Mouse (Mus musculus) liver, embryonic 13.5 days (tissue): ENCODE results near the gene Tbc1d1. TPM values are rescaled to one million over a fixed set of nuclear protein-coding genes. Genes with fewer than 3 reads are reported as not detected.

Experiments
- ATAC-seq: fragments of 200-750 bp; cut with Nextera tagmentation; 2 replicates; pipeline ENCODE4 v1.8.0; 2017; ENCODE audit warnings: low read depth, mild to moderate bottlenecking, moderate number of reproducible peaks, moderate library complexity
- DNase-seq: peaks from one replicate; pipeline ENCODE4 v3.0.0; 2022
- H3K27ac ChIP-seq: fragments of 300-500 bp; sonication (generic); 2 replicates; pipeline ENCODE4 v1.5.1; 2015; ENCODE audit warnings: moderate library complexity, mild to moderate bottlenecking, inconsistent platforms
- H3K27me3 ChIP-seq: fragments of 300-500 bp; sonication (generic); 2 replicates; pipeline ENCODE4 v1.6.1; 2015; ENCODE audit warnings: mild to moderate bottlenecking, inconsistent platforms
- H3K36me3 ChIP-seq: fragments of 300-500 bp; sonication (generic); 2 replicates; pipeline ENCODE4 v1.6.1; 2015; ENCODE audit warnings: mild to moderate bottlenecking, inconsistent platforms
- H3K4me1 ChIP-seq: fragments of 300-500 bp; sonication (generic); replicated peaks from 2 replicates; pipeline ENCODE4 v1.6.1; 2015; ENCODE audit warnings: inconsistent platforms
- H3K4me2 ChIP-seq: fragments of 300-500 bp; sonication (generic); 2 replicates; pipeline ENCODE4 v1.6.1; 2015; ENCODE audit warnings: inconsistent platforms, mild to moderate bottlenecking, moderate library complexity
- H3K4me3 ChIP-seq: fragments of 300-500 bp; sonication (generic); replicated peaks from 2 replicates; pipeline ENCODE4 v1.5.1; 2015; ENCODE audit warnings: mild to moderate bottlenecking, inconsistent platforms
- H3K9ac ChIP-seq: fragments of 300-500 bp; sonication (generic); 2 replicates; pipeline ENCODE4 v1.6.1; 2015; ENCODE audit warnings: mild to moderate bottlenecking, inconsistent platforms
- H3K9me3 ChIP-seq: fragments of 300-500 bp; sonication (generic); replicated peaks from 2 replicates; pipeline ENCODE4 v1.6.1; 2016; ENCODE audit warnings: inconsistent platforms
- WGBS: fragments of 180-500 bp; shearing (Covaris S2); methylation state at CpG from one replicate; pipeline ENCODE4 v1.1.7; 2015; ENCODE audit not compliant: insufficient replicate concordance; 5-methylcytosine and 5-hydroxymethylcytosine counted together
- polyA plus RNA-seq: library from polyadenylated mRNA; unstranded; fragments of >200 nt; fragmentation: Nextera tagmentation; extraction: Ambion mirVana; gene quantifications from 2 replicates; pipeline ENCODE4 v1.2.1, GENCODE M21; 2015

Tbc1d1 gene
- polyA plus RNA-seq, 1 experiment from 2014 or later: 7.0 TPM

GRCm38 (mm10) chr5:64241867-64242266 is 85.8 kb downstream of the Tbc1d1 start:
- no peak for DNase-seq
- Histone ChIP-seq H3K4me1 (peaks cover 71% of the 10 kb centered on the region), H3K4me3 (no peak overlapping the region), H3K27me3 (no peaks in the 10 kb centered on the region), H3K36me3 (no peaks in the 10 kb centered on the region), H3K27ac (no peak overlapping the region), H3K9ac (no peak overlapping the region), H3K4me2 (no peak overlapping the region), H3K9me3 (no peaks in the 10 kb centered on the region)
- ATAC-seq: no peak
- 80% methylated on average over 8 of the region's 8 CpGs for WGBS

- H3K4me2 ChIP-seq: no peak overlapping the region
- no peak overlapping the region for H3K4me3 ChIP-seq
- peaks cover 61% of the 10 kb centered on the region for H3K4me1 ChIP-seq
- 33% methylated on average over 9 of the region's 9 CpGs for WGBS
- no peak overlapping the region for H3K27ac ChIP-seq
- H3K9me3 ChIP-seq: no peaks in the 10 kb centered on the region
- H3K36me3 ChIP-seq: no peaks in the 10 kb centered on the region
- no peaks in the 10 kb centered on the region for H3K27me3 ChIP-seq
- no peak for DNase-seq
- 0 out of 2 replicates have a peak, but pooled peaks have one; percentile 13 for ATAC-seq
- H3K9ac ChIP-seq: no peak overlapping the region
Observed at GRCm38 (mm10) chr5:64242795-64243455, 86.8 kb downstream of the Tbc1d1 start.

- Histone ChIP-seq H3K4me3 (no peak overlapping the region), H3K27me3 (no peaks in the 10 kb centered on the region), H3K4me1 (peaks cover 55% of the 10 kb centered on the region), H3K9me3 (no peaks in the 10 kb centered on the region), H3K36me3 (no peaks in the 10 kb centered on the region), H3K9ac (no peak overlapping the region), H3K4me2 (no peak overlapping the region), H3K27ac (no peak overlapping the region)
- DNase-seq (no peak), ATAC-seq (no peak; the same call in 1 of the 2 replicates)
- WGBS: 37% methylated on average over 6 of the region's 6 CpGs
Observed at GRCm38 (mm10) chr5:64243666-64244065, 87.6 kb downstream of the Tbc1d1 start.

- H3K4me1 ChIP-seq: peaks cover 50% of the 10 kb centered on the region
- H3K27ac ChIP-seq: 0 out of 2 replicates have a peak overlapping the region, but pooled peaks have one; percentile 16
- no peaks in the 10 kb centered on the region for H3K27me3 ChIP-seq
- no peaks in the 10 kb centered on the region for H3K36me3 ChIP-seq
- no peak overlapping the region for H3K4me2 ChIP-seq
- ATAC-seq (no peak), DNase-seq (no peak)
- WGBS: 26% methylated on average over 3 of the region's 3 CpGs
- no peak overlapping the region for H3K9ac ChIP-seq
- H3K4me3 ChIP-seq: no peak overlapping the region
- H3K9me3 ChIP-seq: no peaks in the 10 kb centered on the region
Observed at GRCm38 (mm10) chr5:64244283-64244682, 88.2 kb downstream of the Tbc1d1 start.

GRCm38 (mm10) chr5:64244745-64245144 is 88.6 kb downstream of the Tbc1d1 start:
- ATAC-seq (peak; percentile 8; the same call in 1 of the 2 replicates), DNase-seq (no peak)
- Histone ChIP-seq H3K4me2 (no peak overlapping the region), H3K9ac (no peak overlapping the region), H3K4me3 (no peak overlapping the region), H3K36me3 (no peaks in the 10 kb centered on the region), H3K9me3 (no peaks in the 10 kb centered on the region), H3K27ac (0 out of 2 replicates have a peak overlapping the region, but pooled peaks have one; percentile 16), H3K4me1 (peaks cover 46% of the 10 kb centered on the region), H3K27me3 (no peaks in the 10 kb centered on the region)
- 69% methylated on average over 5 of the region's 5 CpGs for WGBS

GRCm38 (mm10) chr5:64251435-64251834 is 95.3 kb downstream of the Tbc1d1 start:
- no peaks in the 10 kb centered on the region for H3K27me3 ChIP-seq
- H3K4me3 ChIP-seq: no peak overlapping the region
- H3K9ac ChIP-seq: no peak overlapping the region
- no peaks in the 10 kb centered on the region for H3K9me3 ChIP-seq
- H3K27ac ChIP-seq: peak overlapping the region; percentile 25; the same call in 1 of the 2 replicates
- ATAC-seq (peak; percentile 75), DNase-seq (peak; percentile 19)
- WGBS: 9% methylated on average over 5 of the region's 5 CpGs
- H3K4me1 ChIP-seq: peaks cover 26% of the 10 kb centered on the region
- no peaks in the 10 kb centered on the region for H3K36me3 ChIP-seq
- H3K4me2 ChIP-seq: peak overlapping the region; percentile 29

- Histone ChIP-seq H3K36me3 (peaks cover 15% of the 10 kb centered on the region; the same call in 1 of the 2 replicates), H3K4me3 (no peak overlapping the region), H3K4me1 (peaks cover 26% of the 10 kb centered on the region), H3K9ac (no peak overlapping the region), H3K27ac (no peak overlapping the region), H3K27me3 (no peaks in the 10 kb centered on the region), H3K4me2 (0 out of 2 replicates have a peak overlapping the region, but pooled peaks have one; percentile 0), H3K9me3 (no peaks in the 10 kb centered on the region)
- 60% methylated on average over 3 of the region's 3 CpGs for WGBS
- no peak for ATAC-seq
- DNase-seq: no peak
Observed at GRCm38 (mm10) chr5:64254278-64254677, 98.2 kb downstream of the Tbc1d1 start.

GRCm38 (mm10) chr5:64254988-64255387 is 98.9 kb downstream of the Tbc1d1 start:
- H3K27me3 ChIP-seq: no peaks in the 10 kb centered on the region
- H3K9ac ChIP-seq: no peak overlapping the region
- H3K4me2 ChIP-seq: no peak overlapping the region
- peaks cover 26% of the 10 kb centered on the region for H3K4me1 ChIP-seq
- no peaks in the 10 kb centered on the region for H3K9me3 ChIP-seq
- peaks cover 15% of the 10 kb centered on the region; the same call in 1 of the 2 replicates for H3K36me3 ChIP-seq
- WGBS: 67% methylated on average over 6 of the region's 6 CpGs
- no peak for ATAC-seq
- H3K27ac ChIP-seq: no peak overlapping the region
- H3K4me3 ChIP-seq: no peak overlapping the region
- DNase-seq: no peak

- DNase-seq (no peak), ATAC-seq (no peak)
- no peaks in the 10 kb centered on the region for H3K27me3 ChIP-seq
- no peak overlapping the region for H3K27ac ChIP-seq
- no peak overlapping the region for H3K4me2 ChIP-seq
- H3K4me3 ChIP-seq: no peak overlapping the region
- no peaks in the 10 kb centered on the region for H3K9me3 ChIP-seq
- 81% methylated on average over 11 of the region's 11 CpGs for WGBS
- peaks cover 3% of the 10 kb centered on the region; the same call in 1 of the 2 replicates for H3K36me3 ChIP-seq
- H3K4me1 ChIP-seq: 0 out of 2 replicates have a peak, but pooled peaks cover 3% of the 10 kb centered on the region
- no peak overlapping the region for H3K9ac ChIP-seq
Observed at GRCm38 (mm10) chr5:64263348-64263747, 107.2 kb downstream of the Tbc1d1 start.

GRCm38 (mm10) chr5:64263898-64264478 is 107.9 kb downstream of the Tbc1d1 start:
- ATAC-seq (no peak), DNase-seq (no peak)
- Histone ChIP-seq H3K4me3 (no peak overlapping the region), H3K4me2 (no peak overlapping the region), H3K4me1 (0 out of 2 replicates have a peak, but pooled peaks cover 3% of the 10 kb centered on the region), H3K27ac (no peak overlapping the region), H3K9me3 (no peaks in the 10 kb centered on the region), H3K27me3 (no peaks in the 10 kb centered on the region), H3K36me3 (no peaks in the 10 kb centered on the region), H3K9ac (no peak overlapping the region)
- 69% methylated on average over 13 of the region's 13 CpGs for WGBS

GRCm38 (mm10) chr5:64265145-64265544 is 109.0 kb downstream of the Tbc1d1 start:
- 18% methylated on average over 3 of the region's 3 CpGs for WGBS
- Histone ChIP-seq H3K36me3 (no peaks in the 10 kb centered on the region), H3K27me3 (no peaks in the 10 kb centered on the region), H3K4me1 (0 out of 2 replicates have a peak, but pooled peaks cover 3% of the 10 kb centered on the region), H3K27ac (no peak overlapping the region), H3K4me3 (no peak overlapping the region), H3K4me2 (no peak overlapping the region), H3K9ac (no peak overlapping the region), H3K9me3 (no peaks in the 10 kb centered on the region)
- no peak for ATAC-seq
- DNase-seq: no peak
